Mouse (Mus musculus) adrenal gland, adult (tissue): ENCODE results near the gene Klhl8.
A peak's percentile ranks its signal among the peaks of the same experiment; 100 is the strongest.
"Not testable (repeated sequence)": the region's sequence is repeated elsewhere in the genome, so short reads cannot be mapped to it uniquely, and the experiment has no call there.

Experiments
- DNase-seq, 2 experiments: peaks; one replicate each; pipeline ENCODE4 v3.0.0; 2022 to 2023; ENCODE audit warnings: low spot score in 1 of 2; ENCODE audit not compliant: inconsistent age in 2 of 2

Gene Klhl8

DNA sequence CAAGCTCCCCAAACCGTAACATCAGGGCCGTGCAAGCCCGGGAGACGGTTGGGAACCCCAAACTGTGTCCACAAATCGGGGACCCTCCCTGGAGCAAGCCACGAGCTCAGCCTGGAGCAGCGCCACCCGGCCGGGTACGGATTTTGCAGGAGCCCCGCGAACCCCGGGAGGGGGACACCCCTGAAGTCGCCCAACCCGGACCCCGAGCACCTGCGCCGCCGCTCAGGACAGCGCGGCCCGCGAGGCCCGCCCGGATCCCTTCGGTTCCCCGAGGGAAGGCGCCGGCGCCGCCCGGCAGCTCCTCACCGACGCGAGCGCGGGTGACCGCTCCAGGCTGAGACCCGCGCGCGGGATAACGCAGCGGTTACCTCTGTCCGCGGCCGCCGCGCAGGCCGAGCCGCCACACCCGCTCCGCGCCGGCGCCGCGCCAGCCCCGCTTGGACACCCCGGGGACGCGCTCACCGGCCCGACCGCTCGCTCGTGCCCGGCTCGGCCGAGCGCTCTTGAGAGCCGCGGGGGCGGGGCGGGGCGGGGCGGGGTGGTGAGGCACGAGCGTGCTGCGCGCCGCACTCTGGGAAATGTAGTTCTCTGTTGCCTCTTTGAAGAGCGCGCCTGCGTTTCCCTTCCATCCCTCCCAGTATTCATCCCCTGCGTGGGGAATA is at the start of gene Klhl8:
Klhl8 (minus strand) TSS at position 512 of the 662 bp plus-strand sequence.
- DNase-seq = peak; percentile 90 to 95

- DNase-seq = no peak
Observed at GRCm38 (mm10) chr5:103954638-103955037, 43.6 kb upstream of the Klhl8 start.

DNA sequence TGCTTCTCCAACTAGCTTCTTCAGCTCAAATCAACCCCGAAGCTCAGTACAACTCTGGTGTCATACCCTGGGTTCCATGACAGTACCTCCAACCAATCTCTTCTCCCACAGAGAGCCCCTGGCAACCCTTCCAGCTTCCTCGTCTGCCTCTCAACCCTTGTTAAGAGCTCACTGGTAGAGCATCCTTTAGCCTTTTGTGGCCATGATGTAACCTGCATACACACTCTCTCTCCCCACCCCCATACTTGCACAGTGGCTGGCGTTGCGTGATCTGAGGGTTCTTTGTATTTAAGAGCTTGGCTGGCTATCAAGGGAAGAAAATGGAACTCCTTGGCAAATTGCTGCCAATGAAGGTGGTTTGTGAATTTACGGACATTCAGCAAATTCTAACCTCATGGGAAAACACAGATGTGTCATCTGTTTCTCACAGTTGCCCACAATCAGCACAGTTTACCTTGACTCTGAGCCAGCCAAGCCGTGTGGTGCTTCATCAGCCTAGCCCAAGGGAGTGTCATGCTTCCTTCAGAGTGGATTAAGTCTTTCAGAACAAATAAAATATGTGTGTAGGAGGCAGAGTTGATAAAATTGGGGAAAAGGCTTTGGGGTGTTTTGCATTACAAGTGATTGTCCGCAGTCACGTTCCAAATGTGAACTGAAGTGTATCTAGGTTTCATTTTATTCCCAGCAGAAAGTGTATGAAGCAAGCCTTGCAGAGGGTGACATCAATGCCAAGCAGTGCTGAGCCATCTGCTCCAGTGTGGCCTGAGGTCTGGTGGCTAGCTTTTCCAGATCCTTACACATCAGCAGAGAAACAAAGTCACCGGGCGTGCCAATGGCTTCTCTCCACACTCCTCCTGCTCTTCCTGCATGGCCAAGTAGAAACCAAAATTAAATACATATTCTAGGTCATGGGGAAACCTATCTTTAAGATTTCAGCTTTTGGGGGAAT is 42.4 kb upstream of the Klhl8 start:
- peak in 1 of 2 experiments; percentile 43 for DNase-seq

GRCm38 (mm10) chr5:103950138-103950537 is 39.1 kb upstream of the Klhl8 start:
- DNase-seq = not testable (repeated sequence)

DNA sequence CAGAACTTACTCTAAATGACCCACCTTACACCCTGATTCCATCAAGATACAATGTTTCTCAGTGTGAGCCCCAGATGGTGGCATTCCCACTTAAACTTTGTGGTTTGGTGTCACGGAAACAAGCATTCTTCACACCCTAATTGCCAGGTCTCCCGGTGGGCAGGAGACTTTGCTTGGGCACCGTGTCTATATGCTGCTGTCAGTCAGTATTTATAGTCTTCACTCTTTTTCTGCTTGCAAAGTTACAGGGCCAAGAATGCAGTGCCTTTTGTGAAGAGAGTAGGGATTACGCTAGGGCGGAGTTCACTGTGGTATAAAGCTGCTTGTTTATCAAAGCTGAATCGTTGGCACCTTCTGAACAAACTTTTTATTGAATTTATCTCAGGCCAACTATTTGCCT is 32.1 kb upstream of the Klhl8 start:
- DNase-seq = no peak

DNA sequence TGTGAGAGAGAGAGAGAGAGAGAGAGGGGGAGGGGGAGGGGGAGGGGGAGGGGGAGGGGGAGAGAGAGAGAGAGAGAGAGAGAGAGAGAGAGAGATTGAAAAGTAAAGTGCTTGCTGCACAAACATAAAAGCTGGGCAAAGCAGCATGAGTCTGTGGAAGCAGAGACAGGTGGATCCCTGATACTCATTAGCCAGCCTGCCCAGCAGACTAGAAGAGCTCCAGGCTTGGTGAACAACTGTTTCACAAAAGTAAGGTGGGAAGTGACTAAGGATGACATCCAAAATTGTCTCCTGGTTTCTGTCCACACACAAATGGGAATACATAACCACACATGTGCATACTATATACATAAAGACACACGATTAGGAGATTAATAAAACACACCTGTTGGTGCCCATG is 28.8 kb upstream of the Klhl8 start:
- DNase-seq = no peak

- no peak for DNase-seq
Observed at GRCm38 (mm10) chr5:103939350-103939652, 28.2 kb upstream of the Klhl8 start.

GRCm38 (mm10) chr5:103938547-103939349 is 27.7 kb upstream of the Klhl8 start:
- DNase-seq = no peak

GRCm38 (mm10) chr5:103936906-103937589 is 26.0 kb upstream of the Klhl8 start:
- peak; percentile 14 to 56 for DNase-seq

GRCm38 (mm10) chr5:103931924-103932323 is 20.9 kb upstream of the Klhl8 start:
- DNase-seq = not testable (repeated sequence)

DNA sequence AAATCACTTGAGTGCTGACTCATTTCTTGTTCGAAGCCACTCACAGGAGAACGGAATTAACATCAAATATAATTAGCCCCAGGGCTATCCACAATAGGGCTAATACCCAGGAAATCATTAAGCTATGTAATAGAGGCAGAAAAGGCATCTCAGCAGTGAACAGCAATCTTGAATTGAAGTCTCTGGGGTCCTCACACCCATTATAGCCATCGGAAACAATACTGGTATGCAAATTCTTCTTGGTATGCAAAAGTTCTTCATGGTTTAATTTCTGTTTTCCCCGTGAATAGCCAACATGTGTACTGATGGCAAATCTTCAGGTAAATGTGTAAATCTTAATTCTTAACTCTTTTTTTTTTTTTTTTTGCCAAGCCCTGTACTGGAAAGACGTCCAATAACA is 19.5 kb upstream of the Klhl8 start:
- no peak for DNase-seq

- DNase-seq = no peak
Observed at GRCm38 (mm10) chr5:103928196-103928550, 17.1 kb upstream of the Klhl8 start.

DNA sequence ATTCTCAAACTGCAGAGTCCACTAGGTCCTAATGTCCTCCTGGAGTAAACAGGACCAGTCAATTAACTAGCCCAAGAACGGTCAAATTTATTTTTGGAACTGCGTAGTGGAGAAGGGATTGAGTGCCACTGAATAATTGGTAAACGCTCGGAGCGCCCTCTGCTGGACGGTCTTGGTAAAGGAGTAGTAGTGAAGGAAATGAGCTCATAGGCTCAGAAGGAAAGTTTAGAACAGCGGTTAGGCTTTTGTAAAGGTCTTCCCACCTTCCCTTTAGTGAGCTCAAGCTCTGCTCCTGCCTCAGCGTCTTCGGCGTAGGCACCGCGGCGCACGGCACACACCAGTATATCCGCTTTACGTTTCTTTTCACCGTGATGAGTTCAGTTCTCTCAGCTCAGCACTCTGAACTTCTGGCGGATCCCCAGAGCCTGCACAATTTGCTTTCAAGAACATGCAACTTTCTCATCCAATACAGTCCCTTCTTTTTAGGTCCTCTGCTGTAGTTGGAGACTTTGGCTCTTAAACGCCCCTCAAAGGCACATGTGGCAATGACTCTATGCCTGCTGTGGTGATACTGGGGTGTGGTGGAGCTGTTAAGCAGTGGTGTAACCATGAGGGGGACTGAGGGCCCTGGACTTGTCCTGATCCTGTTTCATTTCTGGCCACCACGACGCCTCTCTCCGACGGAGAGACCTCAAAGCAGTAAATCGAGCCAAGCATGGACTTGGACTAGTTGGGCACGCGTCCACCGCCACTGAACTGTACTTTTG is 16.6 kb upstream of the Klhl8 start:
- peak; percentile 86 to 97 for DNase-seq

GRCm38 (mm10) chr5:103926398-103926797 is 15.3 kb upstream of the Klhl8 start:
- no peak for DNase-seq

DNA sequence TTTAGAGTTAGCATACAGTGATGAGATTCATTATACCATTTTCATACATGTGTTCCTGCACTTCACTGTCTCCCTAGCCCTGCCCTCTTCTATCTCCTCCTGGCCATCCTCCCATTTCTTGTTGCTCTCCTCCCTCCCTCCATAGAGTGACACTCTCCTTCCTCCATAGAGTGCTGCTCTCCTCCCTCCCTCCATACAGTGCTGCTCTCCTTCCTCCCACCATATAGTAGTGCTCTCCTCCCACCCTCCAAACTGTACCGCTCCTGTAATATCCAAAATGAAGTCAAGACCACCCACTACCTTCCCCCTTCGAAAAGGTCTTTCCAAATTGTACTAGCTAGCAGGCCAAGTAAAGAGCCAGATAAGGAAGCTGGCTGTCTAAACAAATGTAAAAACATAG is 12.7 kb upstream of the Klhl8 start:
- DNase-seq = no peak

DNA sequence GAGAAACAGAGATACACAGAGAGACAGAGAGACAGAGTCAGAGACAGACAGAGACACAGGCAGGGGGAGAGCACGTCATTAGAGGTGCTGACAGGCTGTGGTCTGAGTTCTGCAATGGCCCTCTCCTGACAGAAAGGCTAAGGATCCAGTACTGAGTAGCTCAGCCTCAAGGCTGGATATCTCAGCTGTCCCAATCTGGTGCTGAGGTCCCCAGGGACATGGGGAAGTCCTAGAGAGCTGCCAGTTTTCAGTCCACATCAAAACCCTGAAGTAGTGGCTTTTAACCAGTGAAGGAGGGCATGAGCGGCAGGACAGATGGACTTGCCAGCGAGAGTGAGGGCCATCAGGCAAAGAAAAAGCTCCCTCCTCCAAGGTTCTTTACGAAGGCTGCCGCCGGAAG is 12.0 kb upstream of the Klhl8 start:
- DNase-seq = no peak

GRCm38 (mm10) chr5:103922436-103922835 is 11.4 kb upstream of the Klhl8 start:
- DNase-seq = no peak

GRCm38 (mm10) chr5:103919497-103919896 is 8.4 kb upstream of the Klhl8 start:
- no peak for DNase-seq

DNA sequence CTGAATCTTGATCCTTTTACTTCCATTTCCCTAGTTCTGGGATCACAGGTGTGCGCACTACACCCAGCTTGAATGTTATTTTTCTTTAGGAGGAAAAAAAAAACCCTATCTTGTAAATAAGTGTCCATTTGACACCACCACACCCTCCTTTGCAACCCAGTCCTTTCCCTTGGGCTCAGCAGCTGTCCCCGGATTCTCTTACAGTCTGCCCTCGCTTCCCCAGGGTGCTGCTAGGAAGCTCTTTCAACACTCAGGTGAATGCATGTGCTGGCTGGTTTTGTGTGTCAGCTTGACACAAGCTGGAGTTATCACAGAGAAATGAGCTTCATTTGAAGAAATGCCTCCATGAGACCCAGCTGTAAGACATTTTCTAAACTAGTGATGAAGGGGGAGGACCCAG is 7.2 kb upstream of the Klhl8 start:
- no peak for DNase-seq

DNA sequence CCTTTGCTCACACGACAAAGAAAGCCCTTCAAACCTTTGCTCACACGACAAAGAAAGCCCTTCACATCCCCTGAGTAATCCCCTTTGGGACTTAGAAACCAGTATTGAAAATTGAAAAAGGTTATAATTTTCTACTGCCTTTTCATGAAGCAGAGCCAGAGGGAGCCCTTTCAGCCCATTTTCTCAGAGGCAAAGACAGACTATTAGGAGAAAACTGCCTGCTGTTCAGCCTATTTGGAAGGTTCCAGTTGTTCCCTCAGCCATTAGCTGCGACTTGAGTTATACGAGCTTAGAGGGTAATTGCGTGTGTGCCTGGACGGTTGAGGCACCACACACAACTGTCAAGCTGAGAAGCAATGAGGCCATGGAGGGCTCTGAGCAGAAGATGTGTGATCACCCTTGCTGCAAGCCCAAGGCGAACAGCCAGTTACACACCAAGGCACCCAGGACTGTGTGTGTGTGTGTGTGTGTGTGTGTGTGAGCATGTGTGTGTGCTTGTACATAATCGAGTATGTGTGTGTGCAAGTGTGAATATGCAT is 6.4 kb upstream of the Klhl8 start:
- no peak for DNase-seq
